Mouse (Mus musculus) C2C12 (cell line): ENCODE results near the gene Rnf4.

Source experiments
- CEBPB ChIP-seq: IDR thresholded peaks from one replicate; pipeline ENCODE4 v1.6.1; 2011; ENCODE audit warnings: low read depth, mild to moderate bottlenecking, control low read depth, moderate library complexity
- CTCF ChIP-seq: IDR thresholded peaks from one replicate; pipeline ENCODE4 v1.5.1; 2011; ENCODE audit not compliant: control insufficient read depth, insufficient read depth, insufficient read length
- MYOG ChIP-seq: IDR thresholded peaks from one replicate; pipeline ENCODE4 v1.6.1; 2011; ENCODE audit not compliant: control insufficient read depth, insufficient read length; ENCODE audit errors: extremely low read depth

DNA sequence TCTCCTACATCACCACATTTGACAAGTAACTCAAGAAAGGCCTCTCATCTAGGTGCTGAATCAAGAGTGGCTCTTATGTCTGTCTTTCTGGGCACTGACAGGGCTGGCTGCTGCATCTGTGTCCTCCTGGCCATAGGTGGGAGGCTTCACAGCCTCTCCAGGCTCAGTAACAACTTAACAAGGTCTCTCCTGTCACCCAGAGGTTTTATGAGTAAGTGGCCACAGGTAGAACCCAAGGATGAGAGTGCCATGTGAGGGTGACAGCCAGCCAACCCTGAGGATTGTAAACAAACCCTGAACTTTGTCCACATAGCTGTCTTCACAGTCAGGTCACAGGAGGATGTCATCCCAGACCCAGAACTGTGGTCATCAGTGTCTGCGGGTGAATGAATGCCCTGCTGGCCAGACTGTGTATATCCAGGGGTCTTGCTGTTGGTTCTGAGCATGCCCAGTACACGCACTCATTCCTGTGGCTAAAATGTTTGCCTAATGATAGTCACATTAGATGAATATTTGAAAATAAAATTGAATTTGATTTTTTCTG lies 16.5 kb upstream of the Rnf4 start:
- TF ChIP-seq CTCF (no peak), MYOG (no peak), CEBPB (no peak)
